Mouse (Mus musculus): ENCODE measurements around the gene Arl10. TPM values are rescaled to one million over a fixed set of nuclear protein-coding genes. Genes with fewer than 3 reads are reported as not detected.

Gene Arl10
- 10 to 100 TPM; 30.5 to 34.0 TPM for total RNA-seq (2021)
- long read RNA-seq, experiment 1, transcript Arl10-201 (4 exons, 1,046 nt) = major isoform, 7 of 15 reads
- long read RNA-seq, experiment 1, partial matches to known transcripts = 0 of 15 reads
- long read RNA-seq, experiment 1, other reads (novel, unspliced or antisense) = 7 of 15 reads
- long read RNA-seq, experiment 2, transcript Arl10-201 (4 exons, 1,046 nt) = major isoform, 6 of 7 reads
- long read RNA-seq, experiment 2, partial matches to known transcripts = 1 of 7 reads
- long read RNA-seq, experiment 2, other reads (novel, unspliced or antisense) = 0 of 7 reads

DNA sequence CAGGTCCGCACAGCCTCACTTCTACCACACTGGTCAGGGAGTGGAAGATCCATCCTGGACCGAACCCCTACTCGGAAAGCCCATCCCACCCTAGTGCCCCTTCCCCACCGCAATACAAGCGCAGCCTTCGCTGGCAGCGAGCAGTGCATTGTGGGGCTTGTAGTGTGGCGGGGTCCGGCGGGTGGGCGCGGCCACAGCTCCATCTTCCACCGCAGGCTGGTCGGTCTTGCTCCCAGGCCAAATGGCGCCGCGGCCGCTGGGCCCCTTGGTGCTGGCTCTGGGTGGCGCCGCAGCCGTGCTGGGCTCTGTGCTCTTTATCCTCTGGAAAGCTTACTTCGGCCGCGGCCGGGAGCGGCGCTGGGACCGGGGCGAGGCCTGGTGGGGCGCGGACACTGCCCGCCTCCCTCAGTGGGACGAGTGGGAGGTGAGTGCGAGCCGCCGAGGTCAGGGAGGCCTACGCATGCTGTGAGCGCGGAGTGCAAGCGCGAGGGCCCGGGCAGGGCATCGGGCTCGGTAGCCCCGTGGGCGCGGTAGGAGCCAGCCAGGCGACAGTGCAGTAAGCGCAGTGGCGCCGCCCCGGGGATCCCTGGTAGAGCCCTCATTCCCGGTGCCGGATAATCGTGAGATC is at the start of gene Arl10:
TSS of gene Arl10 (plus strand) at position 162 of the 628 bp plus-strand sequence.
- peak; percentile 70 to 79 for DNase-seq (ENCODE audit: low spot score in 2 of 2)
- TF ChIP-seq CTCF (conservative IDR thresholded peaks at IDR 0.05) = peak; percentile 62
- peak within 1 kb of the TSS; percentile 100 for H3K4me3 ChIP-seq
- peak within 1 kb of the TSS; percentile 93 for H3K27ac ChIP-seq

DNA sequence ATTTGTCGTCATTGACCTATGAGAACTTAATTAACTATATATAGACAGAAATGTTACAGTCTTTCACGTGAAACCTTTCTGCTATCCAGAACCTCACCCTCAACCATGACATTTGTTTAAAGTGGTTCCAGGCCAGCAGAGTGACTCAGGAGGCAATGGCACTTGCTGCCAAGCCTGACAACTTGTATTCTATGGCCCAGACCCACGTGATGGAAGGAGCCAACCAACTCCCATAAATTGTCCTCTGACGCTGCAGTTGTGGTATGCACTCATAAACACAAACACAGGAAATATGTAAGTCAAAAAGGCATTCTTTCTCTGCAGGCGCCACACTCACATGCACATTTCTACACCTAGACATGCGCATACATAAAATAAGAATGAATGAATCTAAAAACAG is 47.7 kb upstream of the Arl10 start:
- no peak for DNase-seq (ENCODE audit: low spot score in 2 of 2)
- Histone ChIP-seq H3K27ac (no peak overlapping the region), H3K4me3 (no peak overlapping the region)
- no peak for TF ChIP-seq CTCF (conservative IDR thresholded peaks at IDR 0.05)

GRCm38 (mm10) chr13:54532134-54532533 is 42.7 kb upstream of the Arl10 start:
- H3K27ac ChIP-seq = no peak overlapping the region
- no peak for TF ChIP-seq CTCF (conservative IDR thresholded peaks at IDR 0.05)
- no peak for DNase-seq (ENCODE audit: low spot score in 2 of 2)
- H3K4me3 ChIP-seq = no peak overlapping the region

GRCm38 (mm10) chr13:54548036-54548435 is 26.8 kb upstream of the Arl10 start:
- no peak overlapping the region for H3K27ac ChIP-seq
- DNase-seq (ENCODE audit: low spot score in 2 of 2) = no peak
- no peak for TF ChIP-seq CTCF (conservative IDR thresholded peaks at IDR 0.05)
- H3K4me3 ChIP-seq = no peak overlapping the region

GRCm38 (mm10) chr13:54556176-54556575 is 18.6 kb upstream of the Arl10 start:
- Histone ChIP-seq H3K4me3 (no peak overlapping the region), H3K27ac (0 out of 2 replicates have a peak overlapping the region, but pooled peaks have one; percentile 43)

DNA sequence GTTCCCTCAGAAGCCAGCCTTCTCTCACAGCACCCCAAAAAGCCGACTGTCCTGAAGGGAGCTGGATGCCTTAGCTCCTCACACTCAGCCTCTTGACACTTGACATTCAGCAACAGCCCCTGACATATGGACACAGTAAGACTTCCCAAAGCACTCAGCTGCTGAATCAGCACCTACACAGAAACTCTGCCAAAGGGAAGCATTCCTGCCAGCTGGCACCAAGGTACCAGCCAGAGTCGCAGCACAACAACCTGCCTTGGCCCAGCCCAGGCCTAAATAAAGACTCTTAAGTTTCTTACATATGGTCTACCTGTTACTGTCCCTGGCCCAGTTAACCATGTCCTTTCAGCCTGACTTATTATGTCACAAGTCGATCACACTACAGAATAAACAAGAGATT is 18.0 kb upstream of the Arl10 start:
- Histone ChIP-seq H3K27ac (peak overlapping the region; percentile 43; the same call in 1 of the 2 replicates), H3K4me3 (no peak overlapping the region)
- no peak for TF ChIP-seq CTCF (conservative IDR thresholded peaks at IDR 0.05)
- peak in 1 of 2 experiments; percentile 36 for DNase-seq (ENCODE audit: low spot score in 2 of 2)

More at GRCm38 (mm10) chr13:54556176-54556575, 18.6 kb upstream of the Arl10 start:
- TF ChIP-seq CTCF (conservative IDR thresholded peaks at IDR 0.05) = no peak
- no peak for DNase-seq (ENCODE audit: low spot score in 2 of 2)

DNA sequence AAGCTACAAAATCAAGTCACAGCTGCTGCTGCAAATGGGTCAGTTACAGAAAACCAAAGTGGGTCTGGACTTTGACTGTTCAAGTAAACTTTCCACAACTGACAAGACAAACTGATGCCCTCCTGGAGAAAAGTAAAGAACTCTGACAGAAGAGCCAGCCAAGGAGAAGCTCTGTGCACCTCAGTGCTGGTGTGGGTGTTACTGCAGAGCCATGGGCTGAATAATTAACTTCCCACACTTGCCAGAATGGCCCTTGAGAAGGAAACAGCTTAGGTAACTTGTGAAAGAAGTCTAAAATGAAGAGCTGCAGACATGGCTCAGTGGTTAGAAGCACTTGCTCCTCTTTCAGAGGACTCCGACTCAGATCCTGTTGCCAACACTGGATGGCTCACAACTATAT is 17.2 kb upstream of the Arl10 start:
- no peak overlapping the region for H3K4me3 ChIP-seq
- DNase-seq (ENCODE audit: low spot score in 2 of 2) = no peak
- H3K27ac ChIP-seq = no peak overlapping the region; the same call in 1 of the 2 replicates
- TF ChIP-seq CTCF (conservative IDR thresholded peaks at IDR 0.05) = no peak

- DNase-seq (ENCODE audit: low spot score in 2 of 2) = no peak
- no peak overlapping the region for H3K4me3 ChIP-seq
Measured at GRCm38 (mm10) chr13:54559656-54560055, 15.2 kb upstream of the Arl10 start.

GRCm38 (mm10) chr13:54560608-54561007 is 14.2 kb upstream of the Arl10 start:
- Histone ChIP-seq H3K27ac (peak overlapping the region; percentile 14; the same call in 1 of the 2 replicates), H3K4me3 (no peak overlapping the region)
- no peak for DNase-seq (ENCODE audit: low spot score in 2 of 2)
- TF ChIP-seq CTCF (conservative IDR thresholded peaks at IDR 0.05) = no peak

More at GRCm38 (mm10) chr13:54559656-54560055, 15.2 kb upstream of the Arl10 start:
- H3K27ac ChIP-seq = no peak overlapping the region; the same call in 1 of the 2 replicates
- TF ChIP-seq CTCF (conservative IDR thresholded peaks at IDR 0.05) = no peak

DNA sequence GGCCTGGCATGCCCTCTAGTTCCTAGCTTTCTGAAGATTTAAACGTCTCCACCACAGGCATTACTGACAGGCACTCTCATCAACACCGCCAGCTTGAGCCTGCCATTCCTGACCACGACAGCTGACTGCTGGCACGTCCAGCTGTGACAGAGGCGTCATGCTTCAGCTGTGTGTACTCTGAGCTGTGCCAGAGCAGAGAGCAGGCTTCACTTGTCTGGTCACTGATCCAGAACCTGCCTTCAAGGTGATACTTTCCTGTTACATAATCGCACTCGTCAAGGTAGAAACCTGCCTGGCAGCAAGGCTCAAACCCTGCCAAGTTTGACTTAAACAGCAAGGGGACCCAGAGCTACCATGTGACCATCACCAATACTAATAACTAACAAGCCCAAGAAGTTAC is 12.3 kb upstream of the Arl10 start:
- H3K27ac ChIP-seq = no peak overlapping the region
- TF ChIP-seq CTCF (conservative IDR thresholded peaks at IDR 0.05) = no peak
- DNase-seq (ENCODE audit: low spot score in 2 of 2) = no peak
- H3K4me3 ChIP-seq = no peak overlapping the region

DNA sequence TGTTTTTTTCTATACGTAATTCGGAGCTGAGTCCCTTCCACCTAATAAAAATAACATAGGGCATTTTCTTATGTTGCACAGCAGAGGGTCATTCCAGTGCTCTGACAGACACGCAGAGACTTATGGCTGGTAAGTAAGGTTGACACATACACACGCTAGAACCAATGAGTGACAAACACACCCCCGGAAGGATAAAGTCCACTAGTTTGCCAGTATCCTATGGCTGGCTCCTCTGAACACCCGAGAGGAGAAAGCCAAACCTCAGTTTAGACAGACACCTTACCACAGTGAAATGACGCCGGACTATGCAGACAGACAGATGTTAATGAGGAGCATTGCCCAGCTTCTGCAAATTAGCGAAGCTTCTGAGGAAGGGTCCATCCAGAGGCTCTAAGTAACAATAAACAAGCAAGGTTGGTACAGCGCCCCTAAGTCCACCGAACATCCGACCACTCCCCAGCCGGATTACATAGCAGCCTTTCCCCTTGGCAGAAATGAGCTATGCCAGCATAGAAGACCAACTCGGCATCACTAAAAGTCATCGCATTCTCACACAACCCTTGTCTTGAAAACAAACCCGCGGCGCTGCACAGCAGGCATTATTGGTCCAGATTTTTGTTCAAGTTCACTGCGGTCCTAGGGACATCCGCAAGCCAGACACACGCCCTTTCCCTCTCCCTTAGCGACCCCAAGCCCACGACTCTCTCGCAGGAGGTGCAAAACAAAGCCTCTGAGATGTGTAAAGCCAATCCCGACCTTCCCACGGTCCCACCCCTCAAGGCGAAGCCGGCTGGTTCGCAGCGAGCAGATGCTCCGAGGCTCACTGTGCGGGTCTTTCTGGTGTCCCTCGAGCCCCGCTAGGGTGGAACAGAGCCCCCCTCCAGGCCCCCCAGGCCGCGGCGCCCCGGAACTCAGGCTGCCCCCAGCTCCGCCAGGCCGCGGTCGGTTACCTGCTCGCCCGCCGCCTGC is 10.3 kb upstream of the Arl10 start:
- Histone ChIP-seq H3K4me3 (peak overlapping the region; percentile 82), H3K27ac (peak overlapping the region; percentile 89)
- no peak for TF ChIP-seq CTCF (conservative IDR thresholded peaks at IDR 0.05)
- no peak for DNase-seq (ENCODE audit: low spot score in 2 of 2)

GRCm38 (mm10) chr13:54565201-54565581 is 9.6 kb upstream of the Arl10 start, which contains the start of gene 4833439L19Rik:
Gene 4833439L19Rik (minus strand): TSS chr13:54565435.
- Histone ChIP-seq H3K4me3 (peak within 1 kb of the TSS; percentile 82), H3K27ac (peak within 1 kb of the TSS; percentile 89)
- DNase-seq (ENCODE audit: low spot score in 2 of 2) = peak; percentile 94 to 95
- TF ChIP-seq CTCF (conservative IDR thresholded peaks at IDR 0.05) = no peak
